Mouse (Mus musculus) G1E (cell line): ENCODE measurements around the gene Car10.

ENCODE experiments used
- CTCF ChIP-seq: IDR thresholded peaks from 2 replicates; pipeline ENCODE4 v1.5.1; 2012; ENCODE audit warnings: low read depth, low read length, inconsistent platforms, mixed read lengths
- TAL1 ChIP-seq: conservative IDR thresholded peaks from 2 replicates; pipeline ENCODE4 v1.6.1; 2012; ENCODE audit warnings: low read depth, low read length, inconsistent platforms, mixed read lengths

DNA sequence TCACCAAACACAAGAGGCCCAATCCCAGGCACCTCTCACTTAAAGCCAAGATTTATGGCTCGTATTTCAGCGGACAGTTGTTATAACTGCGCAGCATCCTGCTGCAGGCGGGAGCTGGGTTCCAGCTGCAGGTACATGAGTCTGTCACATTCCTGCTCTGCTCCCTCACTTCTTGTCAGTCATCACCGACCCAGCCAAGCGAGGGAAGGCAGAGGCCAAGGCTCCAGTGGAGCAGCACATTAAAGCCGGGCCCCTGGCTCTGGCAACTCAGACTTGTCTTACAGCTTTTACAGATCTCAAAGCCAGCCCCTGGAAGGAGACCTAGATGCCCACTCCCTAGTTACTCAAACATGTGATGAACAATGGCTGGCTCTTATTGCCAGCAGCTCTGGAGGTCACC is 352.7 kb downstream of the Car10 start:
- TF ChIP-seq CTCF (no peak), TAL1 (no peak)
